Mouse (Mus musculus): ENCODE measurements around the gene Olfr1282. TPM values are rescaled to one million over a fixed set of nuclear protein-coding genes. Genes with fewer than 3 reads are reported as not detected.

The Olfr1282 gene
- polyA plus RNA-seq, 1 experiment, result not detected

DNA sequence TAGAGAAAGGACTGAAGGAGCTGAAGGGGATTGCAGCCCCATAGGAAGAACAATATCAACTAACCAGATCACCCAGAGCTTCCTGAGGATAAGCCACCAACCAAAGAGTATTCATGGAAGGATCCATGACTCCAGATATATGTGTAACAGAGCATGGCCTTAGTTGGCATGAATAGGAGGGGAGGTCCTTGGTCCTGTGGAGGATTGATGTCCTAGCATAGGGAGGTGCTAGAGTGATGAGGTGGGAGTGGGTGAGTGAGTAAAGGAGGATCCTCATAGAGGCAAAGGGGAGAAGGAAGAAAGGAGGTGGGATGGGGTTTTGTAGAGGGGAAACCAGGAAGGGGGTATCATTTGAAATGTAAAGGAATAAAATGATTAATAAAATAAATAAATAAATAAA, 37.3 kb downstream of the Olfr1282 start:
- H3K27ac ChIP-seq (ENCODE audit: control insufficient read depth, insufficient read depth, low read length), result no peak overlapping the region
- no peak for DNase-seq
- H3K27me3 ChIP-seq (ENCODE audit: control insufficient read depth, insufficient read depth, low read length), result no peaks in the 10 kb centered on the region
- no peaks in the 10 kb centered on the region for H3K4me1 ChIP-seq (replicated peaks; ENCODE audit: control insufficient read depth, insufficient read depth, low read length)
- H3K4me3 ChIP-seq (ENCODE audit: control insufficient read depth, insufficient read depth, low read length), result no peak overlapping the region
- TF ChIP-seq CTCF (IDR thresholded peaks at IDR 0.05; ENCODE audit: borderline replicate concordance, control insufficient read depth, extremely low read depth, insufficient read depth, low read length, poor library complexity) (no peak), POLR2A (IDR thresholded peaks at IDR 0.05; ENCODE audit: control insufficient read depth, extremely low read depth, insufficient read depth, low read length, poor library complexity) (no peak)
- no peaks in the 10 kb centered on the region for H3K36me3 ChIP-seq (ENCODE audit: control insufficient read depth, insufficient read depth, low read length)

DNA sequence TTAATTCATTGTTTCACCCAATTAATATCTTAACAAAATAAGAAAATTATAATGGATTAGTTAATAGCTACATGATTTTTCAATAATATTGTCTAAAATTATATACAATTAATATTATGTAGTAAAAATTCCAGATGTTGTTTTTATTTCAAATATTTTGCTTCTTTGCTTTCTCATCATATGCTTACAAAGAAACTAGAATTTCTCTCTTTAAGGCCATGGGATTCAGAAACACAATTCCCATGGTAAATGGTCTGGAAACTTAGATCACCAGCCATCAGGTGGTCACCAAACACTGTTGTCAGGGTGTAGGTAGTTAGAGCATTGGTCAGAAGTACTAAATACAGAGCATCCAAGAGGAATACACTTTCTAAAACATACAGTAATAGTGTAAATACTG, 46.0 kb downstream of the Olfr1282 start, which contains the start of gene Olfr1278:
Olfr1278 (plus strand) TSS at position 301 of the 400 bp plus-strand sequence.
- no peak within 1 kb of the TSS for H3K4me3 ChIP-seq (ENCODE audit: control insufficient read depth, insufficient read depth, low read length)
- H3K36me3 ChIP-seq (ENCODE audit: control insufficient read depth, insufficient read depth, low read length), result no peaks in the 10 kb centered on the region
- no peaks in the 10 kb centered on the region for H3K27me3 ChIP-seq (ENCODE audit: control insufficient read depth, insufficient read depth, low read length)
- no peaks in the 10 kb centered on the region for H3K4me1 ChIP-seq (replicated peaks; ENCODE audit: control insufficient read depth, insufficient read depth, low read length)
- H3K27ac ChIP-seq (ENCODE audit: control insufficient read depth, insufficient read depth, low read length), result no peak within 1 kb of the TSS
- no peak for DNase-seq
- no peak for TF ChIP-seq POLR2A (IDR thresholded peaks at IDR 0.05; ENCODE audit: control insufficient read depth, extremely low read depth, insufficient read depth, low read length, poor library complexity)
- TF ChIP-seq CTCF (IDR thresholded peaks at IDR 0.05; ENCODE audit: borderline replicate concordance, control insufficient read depth, extremely low read depth, insufficient read depth, low read length, poor library complexity), result no peak

Other genes with a start within 250 kb of the Olfr1282 start
- not detected in 2 replicates for gene Gm13941, start 230.1 kb downstream of the Olfr1282 start, polyA plus RNA-seq (2012; rRNA removed)
- not detected in 2 replicates for gene Gm15130, start 183.1 kb downstream of the Olfr1282 start, polyA plus RNA-seq (2012; rRNA removed)
- not detected in 2 replicates for gene 4930430A15Rik, start 106.5 kb downstream of the Olfr1282 start, polyA plus RNA-seq (2012; rRNA removed)
- not detected in 2 replicates for gene Olfr1275, start 100.8 kb downstream of the Olfr1282 start, polyA plus RNA-seq (2012; rRNA removed)
- gene Olfr1276, start 81.6 kb downstream of the Olfr1282 start, polyA plus RNA-seq (2012; rRNA removed), result not detected in 2 replicates
- not detected in 2 replicates for gene Olfr1277, start 62.0 kb downstream of the Olfr1282 start, polyA plus RNA-seq (2012; rRNA removed)
- not detected in 2 replicates for gene Olfr1278, start 45.9 kb downstream of the Olfr1282 start, polyA plus RNA-seq (2012; rRNA removed)
- gene Olfr1279, start 35.4 kb downstream of the Olfr1282 start, polyA plus RNA-seq (2012; rRNA removed), result not detected in 2 replicates
- not detected in 2 replicates for gene Olfr1280, start 22.1 kb downstream of the Olfr1282 start, polyA plus RNA-seq (2012; rRNA removed)
- not detected in 2 replicates for gene Olfr1281, start 9.6 kb downstream of the Olfr1282 start, polyA plus RNA-seq (2012; rRNA removed)
- not detected in 2 replicates for gene Olfr1283, start 30.7 kb upstream of the Olfr1282 start, polyA plus RNA-seq (2012; rRNA removed)
- gene Olfr1284, start 39.4 kb upstream of the Olfr1282 start, polyA plus RNA-seq (2012; rRNA removed), result not detected in 2 replicates
- gene Olfr1286, start 87.0 kb upstream of the Olfr1282 start, polyA plus RNA-seq (2012; rRNA removed), result not detected in 2 replicates
- gene Olfr1287, start 113.1 kb upstream of the Olfr1282 start, polyA plus RNA-seq (2012; rRNA removed), result not detected in 2 replicates
- gene Olfr1288, start 138.0 kb upstream of the Olfr1282 start, polyA plus RNA-seq (2012; rRNA removed), result not detected in 2 replicates
- not detected in 2 replicates for gene Olfr1289, start 144.7 kb upstream of the Olfr1282 start, polyA plus RNA-seq (2012; rRNA removed)
- gene Olfr1290, start 157.8 kb upstream of the Olfr1282 start, polyA plus RNA-seq (2012; rRNA removed), result not detected in 2 replicates
- not detected in 2 replicates for gene Olfr1291-ps1, start 161.1 kb upstream of the Olfr1282 start, polyA plus RNA-seq (2012; rRNA removed)
- not detected in 2 replicates for gene Olfr1293-ps, start 189.1 kb upstream of the Olfr1282 start, polyA plus RNA-seq (2012; rRNA removed)
- gene Olfr1294, start 204.2 kb upstream of the Olfr1282 start, polyA plus RNA-seq (2012; rRNA removed), result not detected in 2 replicates
- not detected in 2 replicates for gene Olfr1295, start 233.6 kb upstream of the Olfr1282 start, polyA plus RNA-seq (2012; rRNA removed)